Mouse (Mus musculus): ENCODE measurements around the gene St3gal4.

- TF ChIP-seq POLR2A (IDR thresholded peaks at IDR 0.05; ENCODE audit: borderline replicate concordance, extremely low read depth, insufficient read depth, insufficient read length, poor library complexity, severe bottlenecking) = no peak
- no peak for TF ChIP-seq CTCF (IDR thresholded peaks at IDR 0.05; ENCODE audit: borderline replicate concordance, extremely low read depth, insufficient read depth, insufficient read length)
These were observed 97.3 kb downstream of the St3gal4 start for GRCm38 (mm10) chr9:35021744-35022143.
